Mouse (Mus musculus) heart, postnatal 0 days (tissue): Measurements from ENCODE around the gene Lgals3bp.

Source experiments
- CTCF ChIP-seq: IDR thresholded peaks from 2 replicates; pipeline ENCODE4 v1.5.1; 2016; ENCODE audit warnings: antibody characterized with exemption, control low read depth, low read depth
- EP300 ChIP-seq: IDR thresholded peaks from 2 replicates; pipeline ENCODE4 v1.6.1; 2016; ENCODE audit warnings: antibody characterized with exemption, low read depth

DNA sequence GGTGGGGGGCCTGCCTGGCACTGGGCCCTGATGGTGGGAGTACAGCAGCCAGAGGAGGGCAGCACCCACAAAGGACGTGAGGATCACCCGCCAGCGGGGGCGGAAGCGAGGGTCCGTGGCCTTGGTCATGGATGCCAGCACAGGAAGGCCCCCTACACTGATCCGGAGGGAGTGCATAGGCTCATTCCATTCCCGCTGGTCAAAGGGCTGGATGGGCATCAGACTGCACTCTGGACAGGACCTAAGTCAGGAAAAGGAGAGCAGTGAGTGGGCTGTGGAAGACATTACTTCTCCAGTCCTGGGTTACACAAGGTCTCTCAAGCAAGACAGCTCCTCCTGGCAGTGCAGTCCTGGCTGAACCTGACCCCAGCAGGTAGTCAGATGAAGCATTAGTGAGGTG is 9.4 kb upstream of the Lgals3bp start:
- TF ChIP-seq EP300 (no peak), CTCF (no peak)
